Mouse (Mus musculus): ENCODE data around the gene Rufy3. TPM values are rescaled to one million over a fixed set of nuclear protein-coding genes. Genes with fewer than 3 reads are reported as not detected.

Rufy3 gene
- polyA plus RNA-seq, 1 experiment: 6.4 TPM

DNA sequence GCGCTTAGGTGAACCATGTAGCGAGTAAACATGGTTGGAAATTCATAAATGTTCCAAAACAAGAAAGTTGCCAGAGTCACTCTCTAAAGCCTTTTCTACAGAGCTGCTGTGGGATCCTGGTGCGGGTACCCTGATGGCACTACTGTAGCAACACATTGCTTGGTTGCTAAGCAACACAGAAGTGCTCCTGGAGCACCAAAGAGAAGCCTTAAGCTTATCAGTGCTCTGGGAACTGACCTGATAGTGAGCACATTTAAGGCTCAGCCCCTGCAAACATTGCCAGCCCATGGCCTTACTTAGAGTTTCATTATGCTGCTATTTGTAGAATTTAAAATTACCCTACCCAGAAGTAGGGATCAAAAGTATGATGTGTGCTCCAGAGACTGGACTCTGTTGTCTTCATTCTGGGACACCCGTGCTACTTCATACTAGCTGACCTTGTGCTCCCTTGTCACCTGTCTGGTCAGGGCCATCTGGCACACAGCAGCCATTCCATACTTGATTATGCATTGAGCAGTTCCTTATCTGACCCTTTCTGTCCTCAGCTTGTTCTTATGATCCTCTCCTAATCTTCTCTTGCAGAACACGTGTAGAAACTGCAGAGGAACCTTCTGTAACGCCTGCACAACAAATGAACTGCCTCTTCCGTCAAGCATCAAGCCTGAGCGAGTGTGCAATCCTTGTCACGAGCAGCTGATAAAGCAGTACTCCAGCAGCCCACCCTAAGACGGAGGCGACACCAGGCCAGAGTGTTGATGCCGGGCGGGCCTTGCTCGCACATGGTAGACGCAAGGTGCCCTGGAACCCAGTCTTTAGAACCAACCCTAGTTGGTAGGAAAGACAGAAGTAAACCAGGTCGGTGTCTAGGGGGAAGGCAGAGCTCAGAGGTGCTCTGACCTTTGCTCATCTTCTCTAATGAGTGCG is 84.7 kb downstream of the Rufy3 start:
- no peaks in the 10 kb centered on the region for H3K4me1 ChIP-seq (ENCODE audit: control insufficient read depth, insufficient read depth, insufficient read length, low read length)
- TF ChIP-seq POLR2A (IDR thresholded peaks at IDR 0.05; ENCODE audit: low read depth, low read length): no peak
- no peak for TF ChIP-seq CTCF (IDR thresholded peaks at IDR 0.05; ENCODE audit: extremely low read depth, insufficient read length, insufficient replicate concordance, low read depth, low read length)
- H3K4me3 ChIP-seq (ENCODE audit: low read depth, low read length): no peak overlapping the region
- no peaks in the 10 kb centered on the region for H3K27me3 ChIP-seq (ENCODE audit: control insufficient read depth, insufficient read depth, low read length)
- 79% methylated on average over 17 of the region's 17 CpGs for WGBS
- no peak overlapping the region for H3K27ac ChIP-seq (ENCODE audit: insufficient read depth, low read depth, low read length)
- H3K36me3 ChIP-seq (ENCODE audit: control insufficient read depth, insufficient read depth, low read length): peaks cover 50% of the 10 kb centered on the region

GRCm38 (mm10) chr5:88652589-88652988 is 87.7 kb downstream of the Rufy3 start:
- Histone ChIP-seq H3K4me3 (ENCODE audit: low read depth, low read length) (no peak overlapping the region), H3K27ac (ENCODE audit: insufficient read depth, low read depth, low read length) (no peak overlapping the region), H3K27me3 (ENCODE audit: control insufficient read depth, insufficient read depth, low read length) (no peaks in the 10 kb centered on the region), H3K4me1 (ENCODE audit: control insufficient read depth, insufficient read depth, insufficient read length, low read length) (no peaks in the 10 kb centered on the region), H3K36me3 (ENCODE audit: control insufficient read depth, insufficient read depth, low read length) (peaks cover 38% of the 10 kb centered on the region)
- 85% methylated on average over 5 of the region's 5 CpGs for WGBS
- TF ChIP-seq POLR2A (IDR thresholded peaks at IDR 0.05; ENCODE audit: low read depth, low read length): no peak
- no peak for TF ChIP-seq CTCF (IDR thresholded peaks at IDR 0.05; ENCODE audit: extremely low read depth, insufficient read length, insufficient replicate concordance, low read depth, low read length)

DNA sequence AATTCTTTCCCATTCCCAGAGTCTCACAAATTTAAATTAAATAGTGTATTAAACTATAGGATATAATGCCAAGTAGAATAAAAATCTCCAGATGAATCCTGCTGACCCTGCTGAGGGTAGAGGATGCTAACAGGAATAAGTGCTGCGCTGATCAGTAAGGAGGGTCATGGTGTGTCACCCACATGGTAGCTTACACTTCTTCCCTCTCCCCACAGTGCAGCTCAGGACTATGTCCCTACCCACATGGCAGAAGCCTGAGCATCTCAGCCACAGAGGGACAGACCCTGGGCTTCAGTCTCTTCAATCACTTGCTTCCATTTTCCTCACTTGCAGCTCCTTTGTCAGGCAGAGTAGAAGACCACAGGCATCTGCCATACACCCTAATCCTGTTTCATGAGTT is 93.0 kb downstream of the Rufy3 start:
- 98% methylated on average over 1 of the region's 1 CpGs for WGBS
- Histone ChIP-seq H3K27me3 (ENCODE audit: control insufficient read depth, insufficient read depth, low read length) (no peaks in the 10 kb centered on the region), H3K27ac (ENCODE audit: insufficient read depth, low read depth, low read length) (no peak overlapping the region), H3K36me3 (ENCODE audit: control insufficient read depth, insufficient read depth, low read length) (peaks cover 40% of the 10 kb centered on the region), H3K4me1 (ENCODE audit: control insufficient read depth, insufficient read depth, insufficient read length, low read length) (no peaks in the 10 kb centered on the region), H3K4me3 (ENCODE audit: low read depth, low read length) (no peak overlapping the region)
- TF ChIP-seq POLR2A (IDR thresholded peaks at IDR 0.05; ENCODE audit: low read depth, low read length) (no peak), CTCF (IDR thresholded peaks at IDR 0.05; ENCODE audit: extremely low read depth, insufficient read length, insufficient replicate concordance, low read depth, low read length) (no peak)

DNA sequence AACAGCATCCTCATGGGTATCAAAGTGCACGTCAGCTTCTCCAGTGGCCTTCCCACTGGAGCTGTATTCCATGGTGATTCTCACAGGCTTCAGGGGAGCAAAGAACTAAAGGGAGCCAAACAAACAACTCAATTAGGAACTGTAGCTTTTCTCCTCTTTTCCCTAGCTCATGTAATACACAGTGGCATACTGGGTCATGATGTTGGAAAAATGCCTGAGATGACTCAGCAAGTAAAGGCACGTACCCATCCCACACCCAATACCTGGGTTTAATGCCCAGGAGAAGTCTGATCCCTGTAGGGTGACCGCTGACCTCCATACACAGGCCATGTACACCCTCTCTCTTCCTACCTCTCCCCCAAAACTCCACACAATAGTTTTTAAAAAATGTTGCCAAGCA is 98.3 kb downstream of the Rufy3 start:
- Histone ChIP-seq H3K4me1 (ENCODE audit: control insufficient read depth, insufficient read depth, insufficient read length, low read length) (no peaks in the 10 kb centered on the region), H3K27me3 (ENCODE audit: control insufficient read depth, insufficient read depth, low read length) (no peaks in the 10 kb centered on the region), H3K36me3 (ENCODE audit: control insufficient read depth, insufficient read depth, low read length) (peaks cover 61% of the 10 kb centered on the region), H3K4me3 (ENCODE audit: low read depth, low read length) (no peak overlapping the region), H3K27ac (ENCODE audit: insufficient read depth, low read depth, low read length) (no peak overlapping the region)
- WGBS: 94% methylated on average over 3 of the region's 3 CpGs
- no peak for TF ChIP-seq POLR2A (IDR thresholded peaks at IDR 0.05; ENCODE audit: low read depth, low read length)
- no peak for TF ChIP-seq CTCF (IDR thresholded peaks at IDR 0.05; ENCODE audit: extremely low read depth, insufficient read length, insufficient replicate concordance, low read depth, low read length)

GRCm38 (mm10) chr5:88663875-88664274 is 99.0 kb downstream of the Rufy3 start:
- no peak overlapping the region for H3K27ac ChIP-seq (ENCODE audit: insufficient read depth, low read depth, low read length)
- peaks cover 60% of the 10 kb centered on the region for H3K36me3 ChIP-seq (ENCODE audit: control insufficient read depth, insufficient read depth, low read length)
- 87% methylated on average over 5 of the region's 5 CpGs for WGBS
- H3K27me3 ChIP-seq (ENCODE audit: control insufficient read depth, insufficient read depth, low read length): no peaks in the 10 kb centered on the region
- H3K4me3 ChIP-seq (ENCODE audit: low read depth, low read length): no peak overlapping the region
- no peaks in the 10 kb centered on the region for H3K4me1 ChIP-seq (ENCODE audit: control insufficient read depth, insufficient read depth, insufficient read length, low read length)
- no peak for TF ChIP-seq CTCF (IDR thresholded peaks at IDR 0.05; ENCODE audit: extremely low read depth, insufficient read length, insufficient replicate concordance, low read depth, low read length)

- peak overlapping the region; percentile 78 for H3K4me3 ChIP-seq (ENCODE audit: low read depth, low read length)
- H3K4me1 ChIP-seq (ENCODE audit: control insufficient read depth, insufficient read depth, insufficient read length, low read length): no peaks in the 10 kb centered on the region
- H3K27me3 ChIP-seq (ENCODE audit: control insufficient read depth, insufficient read depth, low read length): no peaks in the 10 kb centered on the region
- peak overlapping the region; percentile 52 for H3K27ac ChIP-seq (ENCODE audit: insufficient read depth, low read depth, low read length)
- WGBS: 1% methylated on average over 45 of the region's 47 CpGs
- peaks cover 18% of the 10 kb centered on the region for H3K36me3 ChIP-seq (ENCODE audit: control insufficient read depth, insufficient read depth, low read length)
- no peak for TF ChIP-seq POLR2A (IDR thresholded peaks at IDR 0.05; ENCODE audit: low read depth, low read length)
- TF ChIP-seq CTCF (IDR thresholded peaks at IDR 0.05; ENCODE audit: extremely low read depth, insufficient read length, insufficient replicate concordance, low read depth, low read length): no peak
These were observed 110.0 kb downstream of the Rufy3 start for GRCm38 (mm10) chr5:88674703-88675442.
